Mouse (Mus musculus): ENCODE measurements at regions not wholly inside any gene's neighbourhood (a gene's known extent, or its start where the extent isn't known, plus 50 kb on each side); places are given as distances from the start of the nearest gene placed in this dataset.

GRCm38 (mm10) chr16:30652692-30653091, 53.2 kb downstream of the Fam43a start:
- H3K4me3 ChIP-seq (ENCODE audit: low read depth, low read length), result no peak overlapping the region
- no peak overlapping the region for H3K27ac ChIP-seq (replicated peaks; ENCODE audit: low read depth, low read length)
- no peak for DNase-seq (ENCODE audit: low spot score)
- H3K27me3 ChIP-seq (ENCODE audit: control insufficient read depth, insufficient read depth, low read length), result no peaks in the 10 kb centered on the region
- no peaks in the 10 kb centered on the region for H3K36me3 ChIP-seq (replicated peaks; ENCODE audit: control insufficient read depth, insufficient read depth, low read depth, low read length)
- H3K4me1 ChIP-seq (ENCODE audit: control insufficient read depth, insufficient read depth, low read length), result no peaks in the 10 kb centered on the region
- 80% methylated on average over 4 of the region's 4 CpGs for WGBS
- no peak overlapping the region for H3K9ac ChIP-seq (replicated peaks; ENCODE audit: low read length)
- H3K4me2 ChIP-seq (ENCODE audit: low read depth, low read length), result no peak overlapping the region
- no peak for ATAC-seq (replicated peaks; ENCODE audit: insufficient number of reproducible peaks, low FRiP score, low TSS enrichment, low read depth)
- H3K9me3 ChIP-seq (replicated peaks; ENCODE audit: control insufficient read depth, low read length), result no peaks in the 10 kb centered on the region

GRCm38 (mm10) chr16:30653806-30654205, 54.3 kb downstream of the Fam43a start:
- Histone ChIP-seq H3K4me2 (ENCODE audit: low read depth, low read length) (no peak overlapping the region), H3K9me3 (replicated peaks; ENCODE audit: control insufficient read depth, low read length) (no peaks in the 10 kb centered on the region), H3K27me3 (ENCODE audit: control insufficient read depth, insufficient read depth, low read length) (no peaks in the 10 kb centered on the region), H3K36me3 (replicated peaks; ENCODE audit: control insufficient read depth, insufficient read depth, low read depth, low read length) (no peaks in the 10 kb centered on the region), H3K9ac (replicated peaks; ENCODE audit: low read length) (no peak overlapping the region), H3K4me1 (ENCODE audit: control insufficient read depth, insufficient read depth, low read length) (no peaks in the 10 kb centered on the region), H3K27ac (replicated peaks; ENCODE audit: low read depth, low read length) (no peak overlapping the region), H3K4me3 (ENCODE audit: low read depth, low read length) (no peak overlapping the region)
- DNase-seq (ENCODE audit: low spot score) (no peak), ATAC-seq (replicated peaks; ENCODE audit: insufficient number of reproducible peaks, low FRiP score, low TSS enrichment, low read depth) (no peak)
- WGBS, result 81% methylated on average over 5 of the region's 5 CpGs

- Histone ChIP-seq H3K4me2 (ENCODE audit: low read depth, low read length) (no peak overlapping the region), H3K27ac (replicated peaks; ENCODE audit: low read depth, low read length) (no peak overlapping the region), H3K9me3 (replicated peaks; ENCODE audit: control insufficient read depth, low read length) (no peaks in the 10 kb centered on the region), H3K27me3 (ENCODE audit: control insufficient read depth, insufficient read depth, low read length) (no peaks in the 10 kb centered on the region), H3K4me3 (ENCODE audit: low read depth, low read length) (no peak overlapping the region), H3K9ac (replicated peaks; ENCODE audit: low read length) (no peak overlapping the region), H3K4me1 (ENCODE audit: control insufficient read depth, insufficient read depth, low read length) (no peaks in the 10 kb centered on the region), H3K36me3 (replicated peaks; ENCODE audit: control insufficient read depth, insufficient read depth, low read depth, low read length) (no peaks in the 10 kb centered on the region)
- 85% methylated on average over 9 of the region's 9 CpGs for WGBS
- no peak for ATAC-seq (replicated peaks; ENCODE audit: insufficient number of reproducible peaks, low FRiP score, low TSS enrichment, low read depth)
- DNase-seq (ENCODE audit: low spot score), result no peak
Measured at GRCm38 (mm10) chr16:30654226-30654625, 54.7 kb downstream of the Fam43a start.

- H3K4me3 ChIP-seq (ENCODE audit: low read depth, low read length), result no peak overlapping the region
- H3K9me3 ChIP-seq (replicated peaks; ENCODE audit: control insufficient read depth, low read length), result no peaks in the 10 kb centered on the region
- no peaks in the 10 kb centered on the region for H3K4me1 ChIP-seq (ENCODE audit: control insufficient read depth, insufficient read depth, low read length)
- WGBS, result 33% methylated on average over 5 of the region's 5 CpGs
- no peak overlapping the region for H3K4me2 ChIP-seq (ENCODE audit: low read depth, low read length)
- DNase-seq (ENCODE audit: low spot score), result peak; percentile 25
- no peaks in the 10 kb centered on the region for H3K36me3 ChIP-seq (replicated peaks; ENCODE audit: control insufficient read depth, insufficient read depth, low read depth, low read length)
- no peak overlapping the region for H3K9ac ChIP-seq (replicated peaks; ENCODE audit: low read length)
- no peaks in the 10 kb centered on the region for H3K27me3 ChIP-seq (ENCODE audit: control insufficient read depth, insufficient read depth, low read length)
- ATAC-seq (replicated peaks; ENCODE audit: insufficient number of reproducible peaks, low FRiP score, low TSS enrichment, low read depth), result no peak
- no peak overlapping the region for H3K27ac ChIP-seq (replicated peaks; ENCODE audit: low read depth, low read length)
Measured at GRCm38 (mm10) chr16:30655798-30656221, 56.3 kb downstream of the Fam43a start.

GRCm38 (mm10) chr16:30656881-30657280, 57.4 kb downstream of the Fam43a start:
- DNase-seq (ENCODE audit: low spot score), result no peak
- H3K9me3 ChIP-seq (replicated peaks; ENCODE audit: control insufficient read depth, low read length), result no peaks in the 10 kb centered on the region
- ATAC-seq (replicated peaks; ENCODE audit: insufficient number of reproducible peaks, low FRiP score, low TSS enrichment, low read depth), result no peak
- no peaks in the 10 kb centered on the region for H3K36me3 ChIP-seq (replicated peaks; ENCODE audit: control insufficient read depth, insufficient read depth, low read depth, low read length)
- no peak overlapping the region for H3K4me3 ChIP-seq (ENCODE audit: low read depth, low read length)
- H3K4me2 ChIP-seq (ENCODE audit: low read depth, low read length), result no peak overlapping the region
- no peak overlapping the region for H3K27ac ChIP-seq (replicated peaks; ENCODE audit: low read depth, low read length)
- no peak overlapping the region for H3K9ac ChIP-seq (replicated peaks; ENCODE audit: low read length)
- H3K4me1 ChIP-seq (ENCODE audit: control insufficient read depth, insufficient read depth, low read length), result no peaks in the 10 kb centered on the region
- 88% methylated on average over 17 of the region's 17 CpGs for WGBS
- H3K27me3 ChIP-seq (ENCODE audit: control insufficient read depth, insufficient read depth, low read length), result no peaks in the 10 kb centered on the region

- H3K27me3 ChIP-seq (ENCODE audit: control insufficient read depth, insufficient read depth, low read length), result no peaks in the 10 kb centered on the region
- no peak for ATAC-seq (replicated peaks; ENCODE audit: insufficient number of reproducible peaks, low FRiP score, low TSS enrichment, low read depth)
- H3K36me3 ChIP-seq (replicated peaks; ENCODE audit: control insufficient read depth, insufficient read depth, low read depth, low read length), result no peaks in the 10 kb centered on the region
- no peak overlapping the region for H3K27ac ChIP-seq (replicated peaks; ENCODE audit: low read depth, low read length)
- H3K9ac ChIP-seq (replicated peaks; ENCODE audit: low read length), result no peak overlapping the region
- DNase-seq (ENCODE audit: low spot score), result no peak
- H3K4me3 ChIP-seq (ENCODE audit: low read depth, low read length), result no peak overlapping the region
- H3K9me3 ChIP-seq (replicated peaks; ENCODE audit: control insufficient read depth, low read length), result no peaks in the 10 kb centered on the region
- WGBS, result 89% methylated on average over 4 of the region's 4 CpGs
- H3K4me2 ChIP-seq (ENCODE audit: low read depth, low read length), result no peak overlapping the region
- no peaks in the 10 kb centered on the region for H3K4me1 ChIP-seq (ENCODE audit: control insufficient read depth, insufficient read depth, low read length)
Measured at GRCm38 (mm10) chr16:30658921-30659320, 59.4 kb downstream of the Fam43a start.

- peak; percentile 35 for DNase-seq (ENCODE audit: low spot score)
- H3K9ac ChIP-seq (replicated peaks; ENCODE audit: low read length), result no peak overlapping the region
- H3K4me3 ChIP-seq (ENCODE audit: low read depth, low read length), result no peak overlapping the region
- H3K4me2 ChIP-seq (ENCODE audit: low read depth, low read length), result no peak overlapping the region
- no peaks in the 10 kb centered on the region for H3K27me3 ChIP-seq (ENCODE audit: control insufficient read depth, insufficient read depth, low read length)
- WGBS, result 57% methylated on average over 16 of the region's 16 CpGs
- no peaks in the 10 kb centered on the region for H3K9me3 ChIP-seq (replicated peaks; ENCODE audit: control insufficient read depth, low read length)
- H3K4me1 ChIP-seq (ENCODE audit: control insufficient read depth, insufficient read depth, low read length), result no peaks in the 10 kb centered on the region
- no peak for ATAC-seq (replicated peaks; ENCODE audit: insufficient number of reproducible peaks, low FRiP score, low TSS enrichment, low read depth)
- no peaks in the 10 kb centered on the region for H3K36me3 ChIP-seq (replicated peaks; ENCODE audit: control insufficient read depth, insufficient read depth, low read depth, low read length)
- H3K27ac ChIP-seq (replicated peaks; ENCODE audit: low read depth, low read length), result no peak overlapping the region
Measured at GRCm38 (mm10) chr16:30661086-30661977, 61.8 kb downstream of the Fam43a start.

- no peaks in the 10 kb centered on the region for H3K27me3 ChIP-seq (ENCODE audit: control insufficient read depth, insufficient read depth, low read length)
- DNase-seq (ENCODE audit: low spot score) (no peak), ATAC-seq (replicated peaks; ENCODE audit: insufficient number of reproducible peaks, low FRiP score, low TSS enrichment, low read depth) (no peak)
- WGBS, result 76% methylated on average over 8 of the region's 8 CpGs
- H3K4me1 ChIP-seq (ENCODE audit: control insufficient read depth, insufficient read depth, low read length), result no peaks in the 10 kb centered on the region
- H3K4me3 ChIP-seq (ENCODE audit: low read depth, low read length), result no peak overlapping the region
- H3K9ac ChIP-seq (replicated peaks; ENCODE audit: low read length), result no peak overlapping the region
- H3K4me2 ChIP-seq (ENCODE audit: low read depth, low read length), result no peak overlapping the region
- H3K9me3 ChIP-seq (replicated peaks; ENCODE audit: control insufficient read depth, low read length), result no peaks in the 10 kb centered on the region
- H3K27ac ChIP-seq (replicated peaks; ENCODE audit: low read depth, low read length), result no peak overlapping the region
- no peaks in the 10 kb centered on the region for H3K36me3 ChIP-seq (replicated peaks; ENCODE audit: control insufficient read depth, insufficient read depth, low read depth, low read length)
Measured at GRCm38 (mm10) chr16:30663055-30663454, 63.5 kb downstream of the Fam43a start.
